Mouse (Mus musculus) hematopoietic multipotent progenitor cell, adult 10-12 weeks (in vitro differentiated cells): ENCODE data around the gene Atg4a-ps. TPM values are rescaled to one million over a fixed set of nuclear protein-coding genes. Genes with fewer than 3 reads are reported as not detected.

Source experiments
- polyA plus RNA-seq: library from polyadenylated mRNA; stranded (reverse); fragments of >175 nt; gene quantifications from 2 replicates; pipeline ENCODE4 v1.2.3, GENCODE M21; 2012; ENCODE audit warnings: low replicate concordance

Atg4a-ps gene
- polyA plus RNA-seq = 0.09 TPM in 1 of 2 replicates, not detected in the other

GRCm38 (mm10) chr3:103645968-103646367 lies at the start of gene Atg4a-ps:
Gene Atg4a-ps, minus strand, starts transcription at chr3:103646068.

Other genes with a start within 250 kb of the Atg4a-ps start
- gene Syt6, start 70.8 kb downstream of the Atg4a-ps start, polyA plus RNA-seq = not detected in 2 replicates
- 0.11 and 0.28 TPM in 2 replicates for gene Olfml3, start 91.9 kb upstream of the Atg4a-ps start, polyA plus RNA-seq
- gene Gm10964, start 93.3 kb upstream of the Atg4a-ps start, polyA plus RNA-seq = not detected in 2 replicates
- 103 and 159 TPM in 2 replicates for gene Hipk1, start 145.5 kb upstream of the Atg4a-ps start, polyA plus RNA-seq
- 2.9 and 7.6 TPM in 2 replicates for gene Dclre1b, start 163.4 kb upstream of the Atg4a-ps start, polyA plus RNA-seq
- 4.0 and 4.4 TPM in 2 replicates for gene Ap4b1, start 163.5 kb upstream of the Atg4a-ps start, polyA plus RNA-seq
- gene Gm43064, start 163.5 kb upstream of the Atg4a-ps start, polyA plus RNA-seq = 0.42 and 0.99 TPM in 2 replicates
- 0.10 and 0.31 TPM in 2 replicates for gene Bcl2l15, start 186.5 kb upstream of the Atg4a-ps start, polyA plus RNA-seq
- 12.5 and 13.9 TPM in 2 replicates for gene Ptpn22, start 213.7 kb upstream of the Atg4a-ps start, polyA plus RNA-seq